Mouse (Mus musculus) cerebellum, adult 9-11 months (tissue): ENCODE data around the gene Hdac10.

Experiments used
- DNase-seq: peaks from one replicate; pipeline ENCODE4 v3.0.0; 2022

Hdac10 gene

GRCm38 (mm10) chr15:89147895-89148294, 19.4 kb upstream of the Hdac10 start:
- no peak for DNase-seq

GRCm38 (mm10) chr15:89147456-89147855, 19.0 kb upstream of the Hdac10 start:
- peak; percentile 65 for DNase-seq

GRCm38 (mm10) chr15:89147024-89147423, 18.5 kb upstream of the Hdac10 start:
- peak; percentile 77 for DNase-seq

GRCm38 (mm10) chr15:89146537-89146936, 18.0 kb upstream of the Hdac10 start:
- peak; percentile 90 for DNase-seq

GRCm38 (mm10) chr15:89145813-89146350, 17.4 kb upstream of the Hdac10 start:
- peak; percentile 66 for DNase-seq

- no peak for DNase-seq
Observed at GRCm38 (mm10) chr15:89144965-89145364, 16.5 kb upstream of the Hdac10 start.

- DNase-seq: no peak
Observed at GRCm38 (mm10) chr15:89143134-89143533, 14.6 kb upstream of the Hdac10 start.

- DNase-seq: no peak
Observed at GRCm38 (mm10) chr15:89141905-89142304, 13.4 kb upstream of the Hdac10 start.

- DNase-seq: no peak
Observed at GRCm38 (mm10) chr15:89141443-89141842, 12.9 kb upstream of the Hdac10 start.

GRCm38 (mm10) chr15:89140659-89141252, 12.3 kb upstream of the Hdac10 start, which contains the start of gene Mapk12:
Gene Mapk12, minus strand, starts transcription at chr15:89140703.
- DNase-seq: no peak

GRCm38 (mm10) chr15:89140048-89140658, 11.7 kb upstream of the Hdac10 start:
- DNase-seq: peak; percentile 87

GRCm38 (mm10) chr15:89138531-89138930, 10.0 kb upstream of the Hdac10 start:
- peak; percentile 53 for DNase-seq

- peak; percentile 74 for DNase-seq
Observed at GRCm38 (mm10) chr15:89138046-89138405, 9.5 kb upstream of the Hdac10 start.

- DNase-seq: peak; percentile 65
Observed at GRCm38 (mm10) chr15:89137378-89138045, 9.0 kb upstream of the Hdac10 start.

GRCm38 (mm10) chr15:89136461-89137155, 8.1 kb upstream of the Hdac10 start:
- peak; percentile 46 for DNase-seq

- no peak for DNase-seq
Observed at GRCm38 (mm10) chr15:89131316-89131715, 2.8 kb upstream of the Hdac10 start.

GRCm38 (mm10) chr15:89130245-89130644, 1.7 kb upstream of the Hdac10 start:
- DNase-seq: no peak

- DNase-seq: peak; percentile 61
Observed at GRCm38 (mm10) chr15:89127364-89127940, 1.0 kb downstream of the Hdac10 start.

- peak; percentile 56 for DNase-seq
Observed at GRCm38 (mm10) chr15:89126622-89127021, 1.9 kb downstream of the Hdac10 start.

GRCm38 (mm10) chr15:89125351-89125750, 3.1 kb downstream of the Hdac10 start:
- peak; percentile 54 for DNase-seq

GRCm38 (mm10) chr15:89124312-89124711, 4.2 kb downstream of the Hdac10 start:
- peak; percentile 43 for DNase-seq

- DNase-seq: peak; percentile 78
Observed at GRCm38 (mm10) chr15:89123595-89123994, 4.9 kb downstream of the Hdac10 start.
